Mouse (Mus musculus) splenic B cell, adult 2 months (primary cell): ENCODE results near the gene Vim.

Experiments used
- DNase-seq: peaks from one replicate; pipeline ENCODE4 v3.0.0-alpha.2; 2011; ENCODE audit warnings: low read depth, low spot score
- H3K27me3 ChIP-seq: 2 replicates; pipeline ENCODE4 v1.6.1; 2012; ENCODE audit warnings: mild to moderate bottlenecking, low read length, moderate library complexity, mixed read lengths; ENCODE audit not compliant: control insufficient read depth, poor library complexity, insufficient read depth, severe bottlenecking
- H3K36me3 ChIP-seq: 2 replicates; pipeline ENCODE4 v1.6.1; 2012; ENCODE audit warnings: mild to moderate bottlenecking, low read length, moderate library complexity, mixed read lengths; ENCODE audit not compliant: control insufficient read depth, poor library complexity, insufficient read depth, severe bottlenecking

Gene Vim

DNA sequence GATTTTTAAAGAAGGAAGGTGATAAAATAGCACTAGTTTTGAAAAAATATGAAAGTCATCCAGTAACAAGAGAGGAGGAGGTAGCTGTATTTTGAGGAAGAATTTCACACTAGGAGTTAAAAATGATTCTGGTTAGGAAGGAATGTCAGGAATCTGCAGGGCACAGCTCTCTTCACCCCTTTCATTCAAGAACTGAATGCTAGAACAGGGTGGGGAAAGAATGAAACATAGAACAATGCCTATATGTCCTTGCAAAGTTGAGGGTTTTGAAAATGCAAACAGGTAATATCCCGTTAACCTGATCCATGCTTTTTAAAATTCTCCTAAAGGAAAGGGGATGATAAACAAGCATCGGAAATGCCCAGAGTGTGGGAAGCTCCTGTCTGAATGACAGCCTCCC, 19.8 kb upstream of the Vim start:
- no peak for DNase-seq
- Histone ChIP-seq H3K36me3 (no peaks in the 10 kb centered on the region), H3K27me3 (no peaks in the 10 kb centered on the region)

- H3K27me3 ChIP-seq = no peaks in the 10 kb centered on the region
- DNase-seq = no peak
- H3K36me3 ChIP-seq = no peaks in the 10 kb centered on the region
Observed at GRCm38 (mm10) chr2:13556239-13556638, 17.5 kb upstream of the Vim start.

- Histone ChIP-seq H3K27me3 (no peaks in the 10 kb centered on the region), H3K36me3 (no peaks in the 10 kb centered on the region)
- peak; percentile 40 for DNase-seq
Observed at GRCm38 (mm10) chr2:13557145-13558030, 16.3 kb upstream of the Vim start.

DNA sequence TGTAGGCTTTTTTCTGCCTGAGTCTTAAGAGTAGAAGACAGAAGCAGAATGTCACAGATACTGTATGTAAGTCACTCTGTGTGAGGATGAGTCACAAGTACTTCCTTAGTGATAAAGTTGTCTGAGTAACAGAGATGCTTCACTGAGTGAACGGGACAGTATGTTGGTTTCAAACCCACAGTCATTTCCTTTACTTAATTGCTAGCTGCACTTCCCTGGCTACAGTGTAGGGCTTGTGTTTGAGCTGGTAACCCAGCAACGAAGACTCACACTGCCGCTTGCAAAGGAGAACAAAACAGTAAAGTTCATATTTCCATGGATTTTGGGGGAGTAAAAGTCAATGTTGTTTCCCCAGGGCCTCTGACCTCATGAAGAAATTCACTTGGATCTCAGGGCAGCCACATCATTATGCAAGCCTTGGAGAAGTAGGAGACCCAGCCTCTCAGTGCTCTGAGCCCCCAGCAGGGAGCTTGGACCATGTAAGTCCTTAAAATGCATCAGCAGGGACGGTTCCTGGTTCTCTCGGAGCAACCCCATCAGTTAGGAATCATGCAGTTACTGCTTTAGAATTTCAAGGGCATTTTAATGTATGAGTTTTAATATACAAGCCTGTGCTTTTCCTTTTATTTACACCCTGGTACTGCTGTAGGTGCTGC, 15.0 kb upstream of the Vim start:
- H3K27me3 ChIP-seq = no peaks in the 10 kb centered on the region
- no peaks in the 10 kb centered on the region for H3K36me3 ChIP-seq
- peak; percentile 91 for DNase-seq

- no peaks in the 10 kb centered on the region for H3K36me3 ChIP-seq
- DNase-seq = no peak
- H3K27me3 ChIP-seq = no peaks in the 10 kb centered on the region
Observed at GRCm38 (mm10) chr2:13559303-13559702, 14.4 kb upstream of the Vim start.

- Histone ChIP-seq H3K36me3 (no peaks in the 10 kb centered on the region), H3K27me3 (no peaks in the 10 kb centered on the region)
- DNase-seq = no peak
Observed at GRCm38 (mm10) chr2:13559729-13560128, 14.0 kb upstream of the Vim start.

GRCm38 (mm10) chr2:13560396-13560795, 13.3 kb upstream of the Vim start:
- DNase-seq = no peak
- Histone ChIP-seq H3K36me3 (no peaks in the 10 kb centered on the region), H3K27me3 (no peaks in the 10 kb centered on the region)

- Histone ChIP-seq H3K27me3 (no peaks in the 10 kb centered on the region), H3K36me3 (no peaks in the 10 kb centered on the region)
- DNase-seq = no peak
Observed at GRCm38 (mm10) chr2:13570122-13570521, 3.6 kb upstream of the Vim start.

- Histone ChIP-seq H3K27me3 (no peaks in the 10 kb centered on the region), H3K36me3 (peaks cover 4% of the 10 kb centered on the region; the same call in 1 of the 2 replicates)
- DNase-seq = no peak
Observed at GRCm38 (mm10) chr2:13572101-13572553, 1.6 kb upstream of the Vim start.

- Histone ChIP-seq H3K36me3 (peaks cover 4% of the 10 kb centered on the region; the same call in 1 of the 2 replicates), H3K27me3 (no peaks in the 10 kb centered on the region)
- peak; percentile 50 for DNase-seq
Observed at GRCm38 (mm10) chr2:13572647-13573407, 900 bp upstream of the Vim start.

GRCm38 (mm10) chr2:13574066-13574800, 506 bp downstream of the Vim start:
- H3K36me3 ChIP-seq = peaks cover 11% of the 10 kb centered on the region; the same call in 1 of the 2 replicates
- peak; percentile 75 for DNase-seq
- no peaks in the 10 kb centered on the region for H3K27me3 ChIP-seq

DNA sequence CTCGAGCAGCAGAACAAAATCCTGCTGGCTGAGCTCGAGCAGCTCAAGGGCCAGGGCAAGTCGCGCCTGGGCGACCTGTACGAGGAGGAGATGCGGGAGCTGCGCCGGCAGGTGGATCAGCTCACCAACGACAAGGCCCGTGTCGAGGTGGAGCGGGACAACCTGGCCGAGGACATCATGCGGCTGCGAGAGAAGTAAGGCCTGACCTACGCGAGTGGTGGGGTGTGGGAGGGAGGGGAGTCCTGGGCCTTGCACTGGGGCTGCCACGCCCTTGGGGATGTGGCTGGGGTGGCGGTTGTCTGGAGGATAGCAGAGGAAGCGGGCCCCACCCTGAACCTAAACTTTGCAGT, 1.0 kb downstream of the Vim start:
- peak; percentile 81 for DNase-seq
- H3K27me3 ChIP-seq = no peaks in the 10 kb centered on the region

DNA sequence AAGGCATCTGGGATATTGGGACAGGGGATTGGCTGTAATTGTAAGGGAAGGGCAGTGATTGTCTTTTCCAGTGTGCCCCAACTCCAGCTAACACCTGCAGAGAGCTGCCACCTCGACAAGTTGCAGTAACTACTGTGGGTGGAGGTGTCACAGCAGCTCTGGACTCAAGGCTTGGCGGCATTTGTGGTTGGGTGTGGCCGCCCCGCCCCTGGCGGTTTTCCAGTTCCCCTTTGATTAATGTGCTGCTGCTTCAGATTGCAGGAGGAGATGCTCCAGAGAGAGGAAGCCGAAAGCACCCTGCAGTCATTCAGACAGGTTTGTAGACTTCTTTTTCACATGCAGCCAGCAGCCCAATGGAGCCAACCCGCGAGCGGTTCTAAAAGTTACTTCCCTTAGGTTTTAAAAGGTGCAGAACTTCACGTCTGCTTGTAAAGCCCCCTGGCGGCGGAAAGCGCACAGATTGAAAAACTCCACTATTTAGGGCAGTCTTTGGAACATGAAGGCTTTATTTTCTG, 1.6 kb downstream of the Vim start:
- Histone ChIP-seq H3K27me3 (no peaks in the 10 kb centered on the region), H3K36me3 (peaks cover 14% of the 10 kb centered on the region; the same call in 1 of the 2 replicates)
- peak; percentile 86 for DNase-seq

More for the DNA sequence above, 1.0 kb downstream of the Vim start:
- H3K36me3 ChIP-seq = peaks cover 13% of the 10 kb centered on the region; the same call in 1 of the 2 replicates

DNA sequence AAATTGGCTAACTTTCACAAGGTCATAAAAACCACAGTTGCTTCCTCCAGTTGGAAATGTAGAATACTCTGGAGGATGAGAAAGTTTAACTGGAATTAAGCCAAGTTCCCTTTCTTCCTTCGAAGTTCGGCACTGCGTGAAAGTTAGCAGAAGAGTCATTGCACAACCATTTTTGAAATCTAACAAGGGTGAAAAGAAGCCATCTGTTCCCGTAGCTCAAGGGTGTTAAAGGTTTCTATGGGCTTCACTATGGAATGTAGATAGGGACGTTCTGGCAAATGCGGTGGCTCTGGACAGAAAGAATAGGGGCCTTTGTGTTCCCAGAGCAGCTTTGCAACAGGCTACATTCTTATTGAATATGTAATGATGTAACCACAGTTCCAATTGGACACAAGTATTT, 2.2 kb downstream of the Vim start:
- Histone ChIP-seq H3K27me3 (no peaks in the 10 kb centered on the region), H3K36me3 (peaks cover 16% of the 10 kb centered on the region; the same call in 1 of the 2 replicates)
- no peak for DNase-seq
